Mouse (Mus musculus) spleen, adult 2 months (tissue): ENCODE measurements around the gene Pdgfc.

Experiments
- CTCF ChIP-seq: fragments of 200-500 bp; IDR thresholded peaks from 2 replicates; pipeline ENCODE4 v1.5.1; 2011; ENCODE audit warnings: mild to moderate bottlenecking, inconsistent platforms; ENCODE audit not compliant: insufficient read depth, insufficient read length, insufficient replicate concordance; ENCODE audit errors: extremely low read depth
- POLR2A ChIP-seq: fragments of 200-500 bp; IDR thresholded peaks from 2 replicates; pipeline ENCODE4 v1.6.1; 2011; ENCODE audit warnings: low read depth, low read length, inconsistent platforms

- TF ChIP-seq CTCF (no peak), POLR2A (no peak)
Measured at GRCm38 (mm10) chr3:81197644-81198043, 161.4 kb downstream of the Pdgfc start.
